Mouse (Mus musculus) spleen, adult 2 months (tissue): ENCODE data around the gene Uba5. TPM values are rescaled to one million over a fixed set of nuclear protein-coding genes. Genes with fewer than 3 reads are reported as not detected.

ENCODE experiments used
- DNase-seq, 2 experiments: peaks; one replicate each; pipeline versions ENCODE4 v3.0.0 to v3.0.0-alpha.2; 2012 to 2021; ENCODE audit warnings: low spot score in 2 of 2, low read depth in 1 of 2
- H3K27ac ChIP-seq: fragments of 200-500 bp; 2 replicates; pipeline ENCODE4 v1.5.1; 2012; ENCODE audit warnings: low read length, inconsistent platforms; ENCODE audit not compliant: insufficient read depth
- H3K27me3 ChIP-seq: fragments of 200-500 bp; 2 replicates; pipeline ENCODE4 v1.6.1; 2012; ENCODE audit warnings: mild to moderate bottlenecking, moderate library complexity, low read length, inconsistent platforms; ENCODE audit not compliant: control insufficient read depth, insufficient read depth
- H3K36me3 ChIP-seq: fragments of 200-500 bp; 2 replicates; pipeline ENCODE4 v1.6.1; 2012; ENCODE audit warnings: mild to moderate bottlenecking, low read length, inconsistent platforms; ENCODE audit not compliant: control insufficient read depth, insufficient read depth
- H3K4me1 ChIP-seq: fragments of 200-500 bp; 2 replicates; pipeline ENCODE4 v1.6.1; 2011; ENCODE audit warnings: inconsistent platforms; ENCODE audit not compliant: control insufficient read depth, insufficient read depth, insufficient read length
- H3K4me3 ChIP-seq: fragments of 200-500 bp; 2 replicates; pipeline ENCODE4 v1.5.1; 2011; ENCODE audit warnings: mild to moderate bottlenecking, inconsistent platforms; ENCODE audit not compliant: insufficient read depth, insufficient read length; ENCODE audit errors: extremely low read depth
- CTCF ChIP-seq: fragments of 200-500 bp; IDR thresholded peaks from 2 replicates; pipeline ENCODE4 v1.5.1; 2011; ENCODE audit warnings: mild to moderate bottlenecking, inconsistent platforms; ENCODE audit not compliant: insufficient read depth, insufficient read length, insufficient replicate concordance; ENCODE audit errors: extremely low read depth
- POLR2A ChIP-seq: fragments of 200-500 bp; IDR thresholded peaks from 2 replicates; pipeline ENCODE4 v1.6.1; 2011; ENCODE audit warnings: low read depth, low read length, inconsistent platforms
- WGBS: fragments of 180-500 bp; shearing (Covaris S2); methylation state at CpG from one replicate; pipeline ENCODE4 v1.1.7; 2018; 5-methylcytosine and 5-hydroxymethylcytosine counted together
- polyA plus RNA-seq: library from polyadenylated mRNA; depleted of rRNA; stranded (reverse); fragments of >200 nt; gene quantifications from 2 replicates; pipeline ENCODE4 v1.2.3, GENCODE M21; 2012

Uba5 gene
- polyA plus RNA-seq, 1 experiment = 9.4 TPM

- H3K4me1 ChIP-seq = no peaks in the 10 kb centered on the region; the same call in 1 of the 2 replicates
- TF ChIP-seq POLR2A (no peak), CTCF (no peak)
- H3K36me3 ChIP-seq = no peaks in the 10 kb centered on the region
- no peak overlapping the region for H3K4me3 ChIP-seq
- no peaks in the 10 kb centered on the region for H3K27me3 ChIP-seq
- H3K27ac ChIP-seq = no peak overlapping the region
- WGBS = 82% methylated on average over 21 of the region's 21 CpGs
- DNase-seq = no peak
Measured at GRCm38 (mm10) chr9:104039031-104039695, 23.8 kb downstream of the Uba5 start.

DNA sequence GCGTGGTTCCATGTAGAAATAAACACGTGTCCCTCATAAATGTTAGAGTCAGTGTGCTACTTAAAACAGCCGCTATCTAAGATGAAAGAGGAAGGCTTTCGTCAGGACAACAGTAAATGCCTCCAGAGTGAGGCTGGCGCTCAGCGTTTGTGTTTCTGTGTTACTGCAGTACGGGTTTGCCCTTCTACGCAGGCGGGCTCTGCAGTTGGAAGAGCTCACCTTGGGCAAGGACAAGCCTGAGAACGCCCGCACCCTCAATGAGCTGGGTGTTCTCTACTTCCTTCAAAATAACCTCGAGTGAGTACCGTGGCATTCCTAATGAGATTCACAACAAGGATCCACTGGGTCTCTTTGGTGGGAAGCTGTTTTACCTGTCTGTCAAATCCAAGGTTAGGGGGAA, 24.7 kb downstream of the Uba5 start:
- no peaks in the 10 kb centered on the region for H3K27me3 ChIP-seq
- TF ChIP-seq POLR2A (no peak), CTCF (no peak)
- no peaks in the 10 kb centered on the region for H3K36me3 ChIP-seq
- no peaks in the 10 kb centered on the region; the same call in 1 of the 2 replicates for H3K4me1 ChIP-seq
- H3K27ac ChIP-seq = no peak overlapping the region
- DNase-seq = no peak
- WGBS = 89% methylated on average over 13 of the region's 13 CpGs
- no peak overlapping the region for H3K4me3 ChIP-seq

DNA sequence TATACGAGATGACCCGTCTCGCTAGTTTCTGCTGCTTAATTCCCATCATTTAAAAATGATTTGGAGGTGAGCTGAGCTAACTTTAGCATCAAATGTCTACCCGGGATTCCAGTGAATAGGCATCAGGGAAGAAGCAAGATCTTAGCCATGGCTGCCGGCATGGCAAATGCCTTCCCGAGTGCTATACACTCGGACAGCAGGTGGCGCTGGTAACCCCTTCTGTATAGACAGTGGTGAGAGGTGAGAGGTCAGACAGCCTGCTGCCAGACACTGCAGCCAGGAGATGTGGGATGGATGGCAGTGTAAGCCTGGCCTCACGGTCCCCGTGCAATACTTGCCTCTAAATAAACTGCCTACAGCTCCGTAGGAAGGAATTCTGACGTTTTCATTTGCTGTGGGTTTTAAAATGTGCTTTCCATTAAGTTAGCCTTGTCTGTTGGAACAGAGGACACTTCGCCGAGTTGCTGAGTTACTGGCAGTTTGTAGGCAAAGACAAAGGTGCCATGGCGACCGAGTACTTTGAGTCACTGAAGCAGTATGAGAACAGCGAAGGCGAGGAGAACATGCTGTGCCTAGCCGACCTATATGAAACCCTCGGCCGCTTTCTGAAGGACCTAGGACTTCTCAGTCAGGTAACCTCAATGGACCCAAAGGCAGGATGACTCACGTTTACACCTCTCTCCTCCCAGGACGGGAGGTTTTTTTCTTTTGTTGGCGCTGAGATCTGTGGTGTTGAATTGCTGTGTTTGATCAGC, 27.5 kb downstream of the Uba5 start:
- Histone ChIP-seq H3K27ac (no peak overlapping the region), H3K27me3 (no peaks in the 10 kb centered on the region), H3K4me3 (no peak overlapping the region), H3K4me1 (no peaks in the 10 kb centered on the region; the same call in 1 of the 2 replicates), H3K36me3 (peaks cover 1% of the 10 kb centered on the region; the same call in 1 of the 2 replicates)
- DNase-seq = peak; percentile 25 to 66
- 59% methylated on average over 24 of the region's 24 CpGs for WGBS
- TF ChIP-seq POLR2A (no peak), CTCF (peak; percentile 60; the same call in 1 of the 2 replicates)

DNA sequence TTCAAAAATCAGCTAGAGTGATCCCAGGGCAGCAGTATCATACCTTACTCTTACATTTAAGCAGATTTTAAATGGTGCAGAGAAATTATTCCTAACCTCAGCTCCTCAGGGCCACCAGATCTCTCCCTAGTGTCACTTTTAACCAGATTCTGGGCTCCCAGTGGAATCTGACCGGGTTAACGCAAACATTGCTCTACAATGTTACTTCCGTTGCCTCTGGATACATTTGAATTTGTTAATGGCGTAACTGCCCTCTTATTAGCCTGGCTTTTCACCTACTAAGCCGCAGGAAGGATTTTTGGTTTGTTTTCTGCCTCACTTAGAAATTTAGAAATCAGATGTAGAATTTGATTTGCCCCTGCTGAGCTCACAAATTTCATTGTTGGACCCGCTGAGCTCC, 28.2 kb downstream of the Uba5 start:
- no peaks in the 10 kb centered on the region for H3K27me3 ChIP-seq
- H3K4me1 ChIP-seq = no peaks in the 10 kb centered on the region; the same call in 1 of the 2 replicates
- DNase-seq = no peak
- peaks cover 1% of the 10 kb centered on the region; the same call in 1 of the 2 replicates for H3K36me3 ChIP-seq
- TF ChIP-seq CTCF = no peak
- no peak for TF ChIP-seq POLR2A
- 85% methylated on average over 6 of the region's 6 CpGs for WGBS
- no peak overlapping the region for H3K27ac ChIP-seq
- H3K4me3 ChIP-seq = no peak overlapping the region

DNA sequence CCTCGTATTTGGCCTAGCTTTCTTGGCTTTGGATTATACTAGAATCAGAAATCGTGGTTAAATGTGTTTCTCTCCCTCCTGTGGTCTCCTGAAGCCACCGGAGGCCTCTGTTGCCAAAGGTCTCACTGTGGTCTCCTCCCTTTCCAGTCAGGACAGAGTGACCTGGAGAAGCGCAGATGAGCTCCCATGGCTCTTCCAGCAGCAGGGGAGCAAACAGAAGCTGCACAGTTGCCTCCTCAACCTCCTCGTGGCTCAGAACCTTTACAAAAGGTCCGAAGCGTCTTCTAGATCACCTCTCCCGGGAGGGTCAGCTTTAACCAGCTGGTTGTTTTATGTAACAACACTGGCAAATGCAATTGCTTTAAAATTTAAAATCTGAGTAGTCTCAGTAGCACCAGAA, 28.7 kb downstream of the Uba5 start:
- no peak for TF ChIP-seq CTCF
- no peak for TF ChIP-seq POLR2A
- 82% methylated on average over 8 of the region's 8 CpGs for WGBS
- Histone ChIP-seq H3K27me3 (no peaks in the 10 kb centered on the region), H3K4me3 (no peak overlapping the region), H3K4me1 (no peaks in the 10 kb centered on the region; the same call in 1 of the 2 replicates), H3K27ac (no peak overlapping the region), H3K36me3 (peaks cover 1% of the 10 kb centered on the region; the same call in 1 of the 2 replicates)
- DNase-seq = no peak

GRCm38 (mm10) chr9:104029861-104030260, 33.1 kb downstream of the Uba5 start:
- Histone ChIP-seq H3K27me3 (no peaks in the 10 kb centered on the region), H3K27ac (no peak overlapping the region), H3K36me3 (peaks cover 1% of the 10 kb centered on the region; the same call in 1 of the 2 replicates), H3K4me3 (no peak overlapping the region), H3K4me1 (no peaks in the 10 kb centered on the region)
- DNase-seq = no peak
- TF ChIP-seq POLR2A (no peak), CTCF (no peak)
- 93% methylated on average over 11 of the region's 11 CpGs for WGBS
